In genomic region chr17:53323016-53323415, GRCm38 (mm10) we compare ENCODE assay signal across 25 mouse cellular contexts.
"Had no signal": no experiment of that assay in that cellular context is flagged by ENCODE, and none has a peak within 500 bp of the region (broad histone marks: within the 10 kb centered on the region; RNA-seq: fewer than 3 reads in every experiment).

No protein-coding gene starts in this region.

- H3K27me3 ChIP-seq: heart, embryonic 13.5 days; heart, embryonic 15.5 days; hindbrain, embryonic 13.5 days; hindbrain, embryonic 15.5 days; kidney, embryonic 15.5 days; limb, embryonic 13.5 days; limb, embryonic 15.5 days had no signal

- H3K4me2 ChIP-seq: heart, embryonic 13.5 days; heart, embryonic 15.5 days; hindbrain, embryonic 13.5 days; hindbrain, embryonic 15.5 days; kidney, embryonic 15.5 days; limb, embryonic 13.5 days; limb, embryonic 15.5 days had no signal

- H3K9ac ChIP-seq: heart, embryonic 13.5 days; heart, embryonic 15.5 days; hindbrain, embryonic 13.5 days; hindbrain, embryonic 15.5 days; kidney, embryonic 15.5 days; limb, embryonic 13.5 days; limb, embryonic 15.5 days had no signal

- DNase-seq: gastrocnemius, adult 2 months; gastrocnemius, postnatal 10 days; gastrocnemius, postnatal 25 days; heart, adult 18-20 months; heart, postnatal 14 days; heart, postnatal 36 days; kidney, adult 11 months; kidney, adult 2 months; kidney, adult 9 months; kidney, postnatal 14 days; kidney, postnatal 36 days; layer of hippocampus, adult 9-11 months; layer of hippocampus, postnatal 36 days; left cerebral cortex, postnatal 4 days had no signal

- H3K9me3 ChIP-seq: heart, embryonic 10.5 days; heart, embryonic 13.5 days; heart, embryonic 15.5 days; hindbrain, embryonic 13.5 days; hindbrain, embryonic 15.5 days; kidney, embryonic 15.5 days; limb, embryonic 13.5 days; limb, embryonic 15.5 days had no signal

- H3K27ac ChIP-seq: gastrocnemius, adult 2 months; heart, embryonic 10.5 days; heart, embryonic 13.5 days; heart, embryonic 15.5 days; hindbrain, embryonic 13.5 days; hindbrain, embryonic 15.5 days; hindbrain, postnatal 0 days; kidney, embryonic 15.5 days; kidney, postnatal 0 days; limb, embryonic 13.5 days; limb, embryonic 15.5 days had no signal

- ATAC-seq: hindbrain, postnatal 0 days; intestine, embryonic 16.5 days had no signal

- H3K4me1 ChIP-seq: heart, embryonic 10.5 days; heart, embryonic 13.5 days; heart, embryonic 15.5 days; hindbrain, embryonic 13.5 days; hindbrain, embryonic 15.5 days; kidney, embryonic 15.5 days; limb, embryonic 13.5 days; limb, embryonic 15.5 days had no signal

- H3K36me3 ChIP-seq: heart, embryonic 10.5 days; heart, embryonic 13.5 days; heart, embryonic 15.5 days; hindbrain, embryonic 13.5 days; hindbrain, embryonic 15.5 days; kidney, embryonic 15.5 days; limb, embryonic 13.5 days; limb, embryonic 15.5 days had no signal

- H3K4me3 ChIP-seq: gastrocnemius, adult 2 months; heart, embryonic 10.5 days; heart, embryonic 13.5 days; heart, embryonic 15.5 days; hindbrain, embryonic 13.5 days; hindbrain, embryonic 15.5 days; kidney, embryonic 15.5 days; limb, embryonic 13.5 days; limb, embryonic 15.5 days had no signal
